Mouse (Mus musculus) lung, embryonic 16.5 days (tissue): Measurements from ENCODE around the gene Agbl3. TPM values are rescaled to one million over a fixed set of nuclear protein-coding genes. Genes with fewer than 3 reads are reported as not detected.

Experiments
- ATAC-seq: fragments of 200-750 bp; cut with Nextera tagmentation; 2 replicates; pipeline ENCODE4 v1.8.0; 2017; ENCODE audit warnings: low read depth, mild to moderate bottlenecking, moderate library complexity
- H3K27ac ChIP-seq: fragments of 300-500 bp; sonication (generic); 2 replicates; pipeline ENCODE4 v1.5.1; 2014; ENCODE audit warnings: mild to moderate bottlenecking, control low read depth, low read length
- H3K27me3 ChIP-seq: fragments of 300-500 bp; sonication (generic); 2 replicates; pipeline ENCODE4 v1.6.1; 2014; ENCODE audit warnings: low read depth, low read length, mixed read lengths; ENCODE audit not compliant: control insufficient read depth, insufficient read depth
- H3K36me3 ChIP-seq: fragments of 300-500 bp; sonication (generic); 2 replicates; pipeline ENCODE4 v1.6.1; 2014; ENCODE audit warnings: low read length; ENCODE audit not compliant: control insufficient read depth, insufficient read depth
- H3K4me1 ChIP-seq: fragments of 300-500 bp; sonication (generic); replicated peaks from 2 replicates; pipeline ENCODE4 v1.6.1; 2014; ENCODE audit warnings: low read length, mixed read lengths; ENCODE audit not compliant: control insufficient read depth, insufficient read depth
- H3K4me2 ChIP-seq: fragments of 300-500 bp; sonication (generic); 2 replicates; pipeline ENCODE4 v1.6.1; 2014; ENCODE audit warnings: low read depth, low read length, control low read depth
- H3K4me3 ChIP-seq: fragments of 300-500 bp; sonication (generic); 2 replicates; pipeline ENCODE4 v1.5.1; 2014; ENCODE audit warnings: mild to moderate bottlenecking, low read length, control low read depth
- H3K9ac ChIP-seq: fragments of 300-500 bp; sonication (generic); 2 replicates; pipeline ENCODE4 v1.6.1; 2014; ENCODE audit warnings: low read length, control low read depth
- H3K9me3 ChIP-seq: fragments of 300-500 bp; sonication (generic); 2 replicates; pipeline ENCODE4 v1.6.1; 2016; ENCODE audit warnings: low read length; ENCODE audit not compliant: control insufficient read depth
- WGBS: fragments of 180-500 bp; shearing (Covaris S2); extraction: QIAGEN DNeasy Blood & Tissue Kit; methylation state at CpG from one replicate; pipeline ENCODE4 v1.1.7; 2014; 5-methylcytosine and 5-hydroxymethylcytosine counted together
- polyA plus RNA-seq: library from polyadenylated mRNA; unstranded; fragments of >200 nt; fragmentation: Nextera tagmentation; extraction: Ambion mirVana; gene quantifications from 2 replicates; pipeline ENCODE4 v1.2.1, GENCODE M21; 2015

The Agbl3 gene
- polyA plus RNA-seq, 1 experiment from 2014 or later = 8.1 TPM

DNA sequence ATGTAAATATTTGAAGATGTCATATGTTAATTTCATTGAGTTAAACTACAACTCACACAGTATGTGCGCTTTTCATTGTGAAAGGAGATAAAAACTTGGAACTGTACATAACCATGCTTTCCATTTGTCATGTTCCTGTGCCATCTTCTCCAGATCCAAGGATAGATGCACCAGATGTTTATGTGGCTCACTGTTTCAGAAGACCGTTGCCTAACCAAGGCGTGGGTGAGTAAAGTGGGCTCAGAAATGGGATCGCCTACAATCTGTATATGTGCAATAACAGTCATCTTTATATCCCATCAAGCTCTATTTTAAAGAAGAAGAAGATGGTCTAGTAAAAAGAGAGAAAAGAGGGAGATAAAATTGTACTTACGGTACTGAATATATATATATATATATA lies 52.1 kb downstream of the Agbl3 start:
- H3K27me3 ChIP-seq = no peaks in the 10 kb centered on the region
- no peak overlapping the region for H3K4me2 ChIP-seq
- no peak overlapping the region for H3K4me3 ChIP-seq
- ATAC-seq = no peak
- no peaks in the 10 kb centered on the region for H3K36me3 ChIP-seq
- H3K4me1 ChIP-seq = no peaks in the 10 kb centered on the region
- no peaks in the 10 kb centered on the region for H3K9me3 ChIP-seq
- no peak overlapping the region for H3K27ac ChIP-seq
- WGBS = 93% methylated on average over 5 of the region's 5 CpGs
- no peak overlapping the region for H3K9ac ChIP-seq

DNA sequence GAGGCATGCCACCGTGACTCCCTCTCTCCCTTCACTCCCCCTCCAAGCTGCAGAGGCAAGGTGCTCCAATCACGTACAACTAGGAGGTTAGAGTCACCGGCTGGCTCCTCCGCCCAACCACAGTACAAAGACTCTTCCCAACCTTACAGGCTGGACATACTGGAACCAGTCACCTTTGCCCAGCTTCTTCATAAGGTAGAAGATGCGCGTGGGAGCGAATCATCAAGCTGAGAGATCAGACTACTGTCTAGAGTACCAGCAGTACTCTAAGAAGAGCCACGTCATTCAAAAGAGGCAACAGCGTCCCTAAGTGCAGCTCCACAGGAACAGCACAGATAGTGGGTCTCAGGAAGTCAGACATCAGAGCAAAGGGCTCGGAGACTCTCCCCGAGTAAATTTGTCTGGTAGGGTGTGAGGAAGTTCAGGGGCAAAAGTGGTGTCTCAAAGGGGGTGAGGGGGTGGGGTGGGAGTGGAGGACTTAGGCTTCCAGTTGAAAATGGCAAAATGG lies 81.4 kb downstream of the Agbl3 start:
- H3K36me3 ChIP-seq = no peaks in the 10 kb centered on the region
- H3K27ac ChIP-seq = no peak overlapping the region
- H3K9ac ChIP-seq = no peak overlapping the region
- no peak overlapping the region for H3K4me2 ChIP-seq
- no peak for ATAC-seq
- peaks cover 33% of the 10 kb centered on the region for H3K4me1 ChIP-seq
- H3K9me3 ChIP-seq = no peaks in the 10 kb centered on the region
- WGBS = 83% methylated on average over 11 of the region's 11 CpGs
- no peak overlapping the region for H3K4me3 ChIP-seq
- H3K27me3 ChIP-seq = no peaks in the 10 kb centered on the region

DNA sequence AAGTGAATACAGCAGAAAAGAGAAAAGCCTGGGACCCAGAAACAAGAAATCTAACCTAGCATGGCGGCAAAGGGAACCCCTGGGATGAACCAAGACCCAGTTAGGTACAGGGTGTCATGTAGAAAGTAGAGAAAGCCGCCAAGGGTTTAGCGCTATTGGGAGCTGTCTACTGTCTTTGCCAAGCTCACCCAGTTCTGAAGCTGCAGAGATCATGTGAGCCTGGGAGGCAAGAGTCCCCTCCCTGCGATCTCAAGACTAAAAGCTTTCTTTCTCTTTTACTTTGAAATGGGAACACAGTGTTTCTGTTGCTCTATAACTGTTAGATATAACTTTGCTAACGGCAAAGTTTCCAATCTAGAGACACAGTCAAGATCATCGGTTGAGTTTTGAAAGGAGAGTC lies 82.1 kb downstream of the Agbl3 start:
- 90% methylated on average over 6 of the region's 6 CpGs for WGBS
- Histone ChIP-seq H3K4me3 (peak overlapping the region; percentile 45), H3K4me2 (peak overlapping the region; percentile 68), H3K4me1 (peaks cover 41% of the 10 kb centered on the region), H3K9ac (no peak overlapping the region), H3K9me3 (no peaks in the 10 kb centered on the region), H3K27ac (peak overlapping the region; percentile 79), H3K36me3 (no peaks in the 10 kb centered on the region), H3K27me3 (no peaks in the 10 kb centered on the region)
- no peak for ATAC-seq

DNA sequence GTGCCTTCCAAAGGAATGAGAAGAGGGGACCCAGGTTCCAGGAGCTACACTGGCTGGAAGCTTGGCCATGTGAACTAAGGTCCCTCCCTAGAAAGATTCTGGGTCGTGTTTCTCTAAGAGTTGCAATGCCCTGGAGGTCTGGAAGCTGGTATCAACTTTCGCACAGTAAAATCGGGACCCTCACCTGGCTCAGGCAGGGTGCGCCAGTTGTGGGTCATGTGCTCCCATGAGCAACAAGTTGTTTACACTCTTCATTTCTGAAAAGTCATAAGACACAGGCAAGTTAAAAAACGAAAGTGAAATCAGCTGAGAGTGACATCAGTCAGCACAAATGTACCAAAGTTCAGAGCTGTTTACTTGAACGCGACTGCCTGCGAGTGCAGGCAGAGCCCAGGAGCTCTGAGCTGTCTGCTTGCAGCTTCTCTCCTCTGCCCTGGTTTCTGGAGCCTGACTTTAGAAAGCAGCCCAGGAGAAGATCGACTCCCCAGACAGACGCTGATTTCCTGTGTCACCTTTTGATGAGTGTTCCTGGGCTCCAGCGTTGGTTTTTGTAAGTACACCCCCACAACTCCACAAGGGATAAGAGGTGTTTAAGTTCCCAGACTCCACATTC lies 82.7 kb downstream of the Agbl3 start, which contains the start of gene Tmem140:
Gene Tmem140, plus strand, starts transcription at position 356 of the 613 bp plus-strand sequence.
- WGBS = 12% methylated on average over 11 of the region's 11 CpGs
- H3K27ac ChIP-seq = peak within 1 kb of the TSS; percentile 79
- peak within 1 kb of the TSS; percentile 68 for H3K4me2 ChIP-seq
- no peaks in the 10 kb centered on the region for H3K27me3 ChIP-seq
- H3K9ac ChIP-seq = peak within 1 kb of the TSS; percentile 67
- H3K36me3 ChIP-seq = no peaks in the 10 kb centered on the region
- H3K4me1 ChIP-seq = peaks cover 46% of the 10 kb centered on the region
- peak; percentile 59 for ATAC-seq
- H3K9me3 ChIP-seq = no peaks in the 10 kb centered on the region
- peak within 1 kb of the TSS; percentile 45 for H3K4me3 ChIP-seq

DNA sequence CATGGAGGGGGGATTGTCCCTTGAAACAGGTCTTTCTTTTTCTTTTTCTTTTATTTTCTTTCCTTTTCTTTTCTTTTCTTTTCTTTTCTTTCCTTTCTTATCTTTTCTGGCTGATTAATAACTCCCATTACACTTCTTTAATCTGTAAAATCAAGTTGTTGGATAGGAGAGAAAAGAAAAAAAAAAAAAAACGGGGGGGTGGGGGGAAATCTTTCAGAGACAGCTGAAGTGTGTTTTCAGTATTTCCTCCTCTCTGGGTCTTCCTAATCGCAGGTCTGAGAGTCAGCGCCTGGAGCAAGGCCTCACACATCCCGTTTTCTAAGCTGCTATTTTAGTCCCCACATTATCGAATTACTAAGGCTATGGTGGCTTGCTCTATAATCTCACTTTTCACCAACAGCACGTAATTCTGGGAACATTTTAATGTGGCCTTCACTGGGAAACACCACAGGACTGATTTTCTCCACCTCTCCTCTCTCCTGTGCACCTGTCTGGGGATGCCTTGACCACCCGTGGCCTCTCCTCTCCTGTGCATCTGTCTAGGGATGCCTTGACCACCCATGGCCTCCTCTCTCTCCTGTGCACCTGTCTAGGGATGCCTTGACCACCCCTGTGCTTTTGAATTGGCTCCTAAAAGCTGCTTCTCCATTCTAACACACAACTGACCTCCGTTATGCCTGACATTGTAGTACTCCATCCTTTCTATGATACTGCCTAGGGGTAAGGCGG lies 83.7 kb downstream of the Agbl3 start:
- no peak for ATAC-seq
- Histone ChIP-seq H3K9ac (no peak overlapping the region), H3K9me3 (no peaks in the 10 kb centered on the region), H3K4me3 (no peak overlapping the region), H3K36me3 (no peaks in the 10 kb centered on the region), H3K4me2 (no peak overlapping the region), H3K27ac (peak overlapping the region; percentile 13; the same call in 1 of the 2 replicates), H3K27me3 (no peaks in the 10 kb centered on the region), H3K4me1 (peaks cover 55% of the 10 kb centered on the region)
- WGBS = 61% methylated on average over 9 of the region's 9 CpGs

DNA sequence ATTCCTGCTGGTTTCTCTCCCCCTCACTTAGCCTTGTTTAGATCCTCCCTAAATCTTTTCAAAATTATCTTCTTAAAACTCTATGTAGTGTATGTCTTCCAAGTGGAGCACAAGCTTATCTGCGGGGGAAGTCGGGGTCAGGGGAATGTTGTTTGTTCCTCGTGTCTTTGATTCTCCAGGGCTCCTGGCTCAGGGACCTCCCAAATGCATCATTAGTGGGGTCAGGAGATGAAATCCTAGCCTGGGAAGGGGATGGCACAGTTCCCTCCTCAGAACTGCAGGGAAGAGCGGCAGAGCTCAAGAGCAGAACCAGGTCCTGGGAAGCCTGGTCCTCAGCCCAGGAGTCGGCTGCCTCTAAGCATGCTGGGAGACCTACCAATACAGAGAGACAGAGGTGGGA lies 85.0 kb downstream of the Agbl3 start:
- peak overlapping the region; percentile 15; the same call in 1 of the 2 replicates for H3K9ac ChIP-seq
- no peak overlapping the region for H3K4me2 ChIP-seq
- H3K4me1 ChIP-seq = peaks cover 67% of the 10 kb centered on the region
- WGBS = 28% methylated on average over 5 of the region's 5 CpGs
- H3K4me3 ChIP-seq = no peak overlapping the region
- no peaks in the 10 kb centered on the region for H3K36me3 ChIP-seq
- peak; percentile 17; the same call in 1 of the 2 replicates for ATAC-seq
- peak overlapping the region; percentile 92 for H3K27ac ChIP-seq
- H3K27me3 ChIP-seq = no peaks in the 10 kb centered on the region
- H3K9me3 ChIP-seq = no peaks in the 10 kb centered on the region

DNA sequence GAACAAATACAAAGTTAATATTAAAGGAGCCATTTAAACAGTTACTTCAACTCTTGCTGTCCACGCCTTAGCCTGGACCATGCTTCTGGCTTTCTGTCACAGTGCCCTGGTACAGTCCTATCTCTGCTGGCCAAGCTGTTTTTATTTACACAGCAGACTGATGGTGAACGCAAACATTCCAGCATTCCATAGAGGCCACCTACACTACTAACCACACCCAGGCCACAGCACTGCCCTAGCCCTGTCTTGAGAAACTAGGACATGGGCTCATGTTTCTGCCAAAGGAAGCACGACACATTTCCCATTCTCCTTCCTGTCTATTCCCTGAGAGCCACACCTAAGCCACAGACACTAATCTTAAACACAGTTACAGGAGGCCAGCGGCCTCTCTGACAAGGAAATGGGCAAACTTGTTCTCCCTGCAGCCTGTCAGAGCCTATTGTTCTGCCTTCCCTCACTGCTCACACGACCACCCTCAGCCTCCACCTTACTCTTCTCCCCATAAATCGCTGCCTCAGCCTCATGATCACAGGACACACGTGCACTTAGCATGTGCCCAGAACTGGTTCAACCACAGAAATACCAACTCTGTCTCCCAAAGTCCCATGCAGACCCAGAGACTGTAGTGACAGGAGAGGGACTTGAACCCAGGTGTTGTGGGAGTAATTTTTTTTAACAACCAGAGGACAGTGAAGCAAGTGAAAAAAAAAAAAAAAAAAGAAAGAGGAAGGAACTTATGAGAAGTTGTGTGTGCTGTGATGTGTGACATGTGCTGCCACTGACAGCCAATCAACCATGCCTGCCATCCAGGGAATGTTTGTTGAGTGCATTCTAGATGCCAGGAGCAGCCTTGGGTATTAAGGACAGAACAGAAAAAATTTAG lies 85.7 kb downstream of the Agbl3 start:
- no peak overlapping the region for H3K4me3 ChIP-seq
- no peaks in the 10 kb centered on the region for H3K27me3 ChIP-seq
- ATAC-seq = peak; percentile 83
- H3K9ac ChIP-seq = peak overlapping the region; percentile 4; the same call in 1 of the 2 replicates
- H3K4me2 ChIP-seq = no peak overlapping the region
- peak overlapping the region; percentile 92 for H3K27ac ChIP-seq
- H3K36me3 ChIP-seq = no peaks in the 10 kb centered on the region
- H3K4me1 ChIP-seq = peaks cover 73% of the 10 kb centered on the region
- WGBS = 21% methylated on average over 7 of the region's 7 CpGs
- H3K9me3 ChIP-seq = no peaks in the 10 kb centered on the region

DNA sequence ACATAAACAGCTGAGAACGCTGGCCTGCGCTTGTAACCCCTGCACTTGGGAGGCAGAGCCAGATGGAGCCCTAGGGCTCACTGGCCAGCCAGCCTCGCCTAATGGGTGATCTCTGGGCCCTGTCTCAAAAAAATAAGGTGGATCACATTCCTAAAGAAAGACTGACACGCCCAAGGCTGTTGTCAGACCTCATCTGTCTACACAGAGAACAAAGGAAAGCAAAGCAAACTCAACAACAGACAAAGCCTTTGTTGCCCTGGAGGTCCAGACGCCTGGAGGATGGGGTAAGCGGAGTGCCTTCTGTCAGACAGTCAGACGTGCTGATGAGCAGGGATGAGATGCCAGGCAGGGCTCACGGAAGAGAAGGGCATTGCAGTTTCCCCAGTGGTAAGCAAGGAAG lies 86.6 kb downstream of the Agbl3 start:
- H3K9ac ChIP-seq = peak overlapping the region; percentile 20; the same call in 1 of the 2 replicates
- no peak overlapping the region for H3K4me2 ChIP-seq
- 66% methylated on average over 8 of the region's 8 CpGs for WGBS
- ATAC-seq = no peak
- peaks cover 76% of the 10 kb centered on the region for H3K4me1 ChIP-seq
- H3K36me3 ChIP-seq = no peaks in the 10 kb centered on the region
- H3K27ac ChIP-seq = peak overlapping the region; percentile 92
- H3K9me3 ChIP-seq = no peaks in the 10 kb centered on the region
- no peak overlapping the region for H3K4me3 ChIP-seq
- no peaks in the 10 kb centered on the region for H3K27me3 ChIP-seq
